15 mouse cellular contexts compared by ENCODE assay signal in the genomic region with DNA sequence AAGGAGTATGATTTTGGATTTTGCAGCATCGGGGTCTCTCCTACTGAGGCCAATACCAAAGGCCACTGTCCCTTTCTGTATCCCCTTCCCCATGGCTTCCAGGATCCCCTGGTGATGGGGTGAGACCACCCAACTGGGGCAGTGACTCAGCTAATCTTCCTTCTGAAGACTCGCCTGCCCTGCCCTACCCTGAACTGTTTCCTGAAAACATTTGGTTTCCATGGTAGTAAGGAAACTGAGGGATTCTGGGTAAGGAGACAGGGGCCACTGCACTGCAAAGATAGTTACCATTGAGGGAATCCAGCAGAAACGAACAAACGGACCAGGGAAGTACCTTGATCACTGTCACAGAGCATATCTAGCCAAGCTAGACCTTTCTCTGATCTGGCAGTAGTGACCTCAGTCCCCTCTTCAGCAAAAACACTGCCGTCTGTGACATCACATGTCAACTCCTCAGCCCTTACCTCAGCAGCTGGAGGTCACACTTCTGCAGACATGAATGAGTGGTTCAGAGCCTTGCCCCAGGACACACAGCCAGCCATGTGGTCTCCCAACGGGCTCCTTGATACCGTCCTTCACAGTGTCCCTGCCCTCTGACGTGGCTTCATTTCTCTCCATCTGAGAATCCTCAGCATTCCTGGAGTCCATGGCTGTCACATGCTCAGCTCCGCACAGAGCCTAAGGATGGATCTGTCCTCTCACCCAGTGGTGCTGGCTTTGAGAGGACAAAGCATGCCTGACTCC. TPM values are rescaled to one million over a fixed set of nuclear protein-coding genes. Genes with fewer than 3 reads are reported as not detected.
A peak's percentile ranks its signal among the peaks of the same experiment; 100 is the strongest.
DNase-seq lines count a peak whose midpoint lies in the region; ATAC-seq lines count a peak whose summit lies in the region.
"Had no signal": no experiment of that assay in that cellular context is flagged by ENCODE, and none has a peak within 500 bp of the region (broad histone marks: within the 10 kb centered on the region; RNA-seq: fewer than 3 reads in every experiment).

No protein-coding gene starts in this region.

- H3K4me2 ChIP-seq in forebrain, embryonic 15.5 days (replicated peaks): no peak overlapping the region
- no peak overlapping the region for H3K4me2 ChIP-seq in heart, embryonic 13.5 days
- H3K4me2 ChIP-seq: lung, embryonic 14.5 days had no signal

- DNase-seq in forebrain, embryonic 10.5 days (ENCODE audit: extremely low spot score, low spot score): no peak
- no peak for DNase-seq in retina, embryonic 14.5 days (ENCODE audit: low spot score)
- DNase-seq in embryo, embryonic 10 days (ENCODE audit: low spot score): no peak
- DNase-seq: kidney, adult 18-20 months; lung, embryonic 14.5 days had no signal

- H3K4me1 ChIP-seq in forebrain, embryonic 10.5 days: peaks cover 30% of the 10 kb centered on the region
- H3K4me1 ChIP-seq in forebrain, embryonic 15.5 days: peaks cover 5% of the 10 kb centered on the region; the same call in 1 of the 2 replicates
- H3K4me1 ChIP-seq in megakaryocyte, embryonic 14.5 days: peaks cover 60% of the 10 kb centered on the region
- H3K4me1 ChIP-seq in heart, embryonic 13.5 days: peaks cover 59% of the 10 kb centered on the region

- no peak overlapping the region for H3K9ac ChIP-seq in forebrain, embryonic 15.5 days (replicated peaks)
- H3K9ac ChIP-seq in heart, embryonic 13.5 days: no peak overlapping the region
- H3K9ac ChIP-seq: lung, embryonic 14.5 days had no signal

- no peak for ATAC-seq in forebrain, embryonic 15.5 days (replicated peaks)
- no peak for ATAC-seq in megakaryocyte, adult 5-6 weeks (ENCODE audit: poor library complexity, severe bottlenecking)
- no peak for ATAC-seq in heart, embryonic 13.5 days (ENCODE audit: extremely low read depth, insufficient number of reproducible peaks, low FRiP score, low TSS enrichment)
- ATAC-seq in activated CD4-positive, CD25-positive, alpha-beta regulatory T cell, adult 4 months: no peak

- H3K9me3 ChIP-seq in forebrain, embryonic 10.5 days: no peaks in the 10 kb centered on the region
- no peaks in the 10 kb centered on the region for H3K9me3 ChIP-seq in forebrain, embryonic 15.5 days
- no peaks in the 10 kb centered on the region for H3K9me3 ChIP-seq in megakaryocyte, embryonic 14.5 days
- no peaks in the 10 kb centered on the region for H3K9me3 ChIP-seq in heart, embryonic 13.5 days
- H3K9me3 ChIP-seq: midbrain, embryonic 10.5 days had no signal

- H3K36me3 ChIP-seq in forebrain, embryonic 10.5 days (replicated peaks): no peaks in the 10 kb centered on the region
- H3K36me3 ChIP-seq in forebrain, embryonic 15.5 days: no peaks in the 10 kb centered on the region
- H3K36me3 ChIP-seq in megakaryocyte, embryonic 14.5 days (replicated peaks; ENCODE audit: low read length): peaks cover 70% of the 10 kb centered on the region
- peaks cover 2% of the 10 kb centered on the region; the same call in 1 of the 2 replicates for H3K36me3 ChIP-seq in heart, embryonic 13.5 days
- H3K36me3 ChIP-seq: midbrain, embryonic 10.5 days had no signal

- H3K4me3 ChIP-seq in forebrain, embryonic 10.5 days: no peak overlapping the region
- no peak overlapping the region for H3K4me3 ChIP-seq in forebrain, embryonic 15.5 days
- H3K4me3 ChIP-seq in megakaryocyte, embryonic 14.5 days (replicated peaks): peak overlapping the region; percentile 11
- no peak overlapping the region for H3K4me3 ChIP-seq in heart, embryonic 13.5 days
- H3K4me3 ChIP-seq: erythroblast, embryonic 14.5 days; midbrain, embryonic 10.5 days had no signal

- WGBS in forebrain, embryonic 10.5 days: 70% methylated on average over 9 of the region's 9 CpGs
- WGBS in forebrain, embryonic 15.5 days: 62% methylated on average over 9 of the region's 9 CpGs
- whole genome bisulfite sequencing in heart, embryonic 13.5 days: 37% methylated on average over 9 of the region's 9 CpGs

- no peaks in the 10 kb centered on the region for H3K27me3 ChIP-seq in forebrain, embryonic 10.5 days (ENCODE audit: poor library complexity, severe bottlenecking)
- no peaks in the 10 kb centered on the region for H3K27me3 ChIP-seq in forebrain, embryonic 15.5 days
- no peaks in the 10 kb centered on the region for H3K27me3 ChIP-seq in megakaryocyte, embryonic 14.5 days (replicated peaks)
- no peaks in the 10 kb centered on the region for H3K27me3 ChIP-seq in heart, embryonic 13.5 days (replicated peaks)

- 0 out of 2 replicates have a peak overlapping the region, but pooled peaks have one; percentile 30 for H3K27ac ChIP-seq in forebrain, embryonic 10.5 days
- H3K27ac ChIP-seq in forebrain, embryonic 15.5 days (replicated peaks): no peak overlapping the region
- 0 out of 2 replicates have a peak overlapping the region, but pooled peaks have one; percentile 9 for H3K27ac ChIP-seq in heart, embryonic 13.5 days (replicated peaks)
- H3K27ac ChIP-seq: midbrain, embryonic 10.5 days had no signal

RNA-seq across cellular contexts. Expression of a gene that starts 27.4 kb away (rescaled TPM):
- polyA plus RNA-seq in forebrain, embryonic 10.5 days (2016; fragmentation: Nextera tagmentation; extraction: Ambion mirVana): 3.5 and 4.1 TPM in 2 replicates
- 1.7 and 1.8 TPM in 2 replicates for polyA plus RNA-seq in forebrain, embryonic 15.5 days (2015; fragmentation: Nextera tagmentation; extraction: Ambion mirVana)
- polyA plus RNA-seq in megakaryocyte, embryonic 14.5 days (2012; ENCODE audit: insufficient read depth, low replicate concordance): 67.6 and 164 TPM in 2 replicates
- total RNA-seq in megakaryocyte, adult 5-6 weeks (2015): 91.2 and 103 TPM in 2 replicates
- 21.2 and 38.7 TPM in 2 replicates for total RNA-seq in megakaryocyte, adult 5-6 weeks (2017)
- polyA plus RNA-seq in heart, embryonic 13.5 days (2015; fragmentation: Nextera tagmentation; extraction: Ambion mirVana): 21.6 and 23.6 TPM in 2 replicates
- 10 to 100 TPM; 60.6 to 78.5 TPM for polyA plus RNA-seq in activated CD4-positive, CD25-positive, alpha-beta regulatory T cell, adult 4 months (2017; shearing (Covaris generic))

RNA-seq across cellular contexts. Expression of a gene that starts 33.6 kb away (rescaled TPM):
- polyA plus RNA-seq in forebrain, embryonic 10.5 days (2016; fragmentation: Nextera tagmentation; extraction: Ambion mirVana): not detected in 2 replicates
- polyA plus RNA-seq in forebrain, embryonic 15.5 days (2015; fragmentation: Nextera tagmentation; extraction: Ambion mirVana): not detected in 2 replicates
- polyA plus RNA-seq in megakaryocyte, embryonic 14.5 days (2012; ENCODE audit: insufficient read depth, low replicate concordance): not detected in 2 replicates
- not detected in 2 replicates for total RNA-seq in megakaryocyte, adult 5-6 weeks (2015)
- not detected in 2 replicates for total RNA-seq in megakaryocyte, adult 5-6 weeks (2017)
- polyA plus RNA-seq in heart, embryonic 13.5 days (2015; fragmentation: Nextera tagmentation; extraction: Ambion mirVana): not detected in 2 replicates
- not detected for polyA plus RNA-seq in activated CD4-positive, CD25-positive, alpha-beta regulatory T cell, adult 4 months (2017; shearing (Covaris generic))
- polyA plus RNA-seq: erythroblast, embryonic 14.5 days; limb, embryonic 11.5 days; midbrain, embryonic 10.5 days; neural tube, embryonic 11.5 days; thymus, postnatal 0 days had no signal

RNA-seq across cellular contexts. Expression of a gene that starts 58.2 kb away (rescaled TPM):
- polyA plus RNA-seq in forebrain, embryonic 10.5 days (2016; fragmentation: Nextera tagmentation; extraction: Ambion mirVana): 2.4 and 3.1 TPM in 2 replicates
- 1.6 and 2.0 TPM in 2 replicates for polyA plus RNA-seq in forebrain, embryonic 15.5 days (2015; fragmentation: Nextera tagmentation; extraction: Ambion mirVana)
- 0.85 TPM in 1 of 2 replicates, not detected in the other for polyA plus RNA-seq in megakaryocyte, embryonic 14.5 days (2012; ENCODE audit: insufficient read depth, low replicate concordance)
- 9.6 and 15.4 TPM in 2 replicates for total RNA-seq in megakaryocyte, adult 5-6 weeks (2015)
- 1.1 and 5.6 TPM in 2 replicates for total RNA-seq in megakaryocyte, adult 5-6 weeks (2017)
- 1.7 and 2.7 TPM in 2 replicates for polyA plus RNA-seq in heart, embryonic 13.5 days (2015; fragmentation: Nextera tagmentation; extraction: Ambion mirVana)
- polyA plus RNA-seq in activated CD4-positive, CD25-positive, alpha-beta regulatory T cell, adult 4 months (2017; shearing (Covaris generic)): 1 to 10 TPM; 2.9 to 3.0 TPM
